Mouse (Mus musculus): ENCODE measurements around the gene Anp32e. TPM values are rescaled to one million over a fixed set of nuclear protein-coding genes. Genes with fewer than 3 reads are reported as not detected.

Anp32e gene
- 110 TPM in 2 replicates for polyA plus RNA-seq (2014; fragmentation: Nextera tagmentation; extraction: Ambion mirVana)

DNA sequence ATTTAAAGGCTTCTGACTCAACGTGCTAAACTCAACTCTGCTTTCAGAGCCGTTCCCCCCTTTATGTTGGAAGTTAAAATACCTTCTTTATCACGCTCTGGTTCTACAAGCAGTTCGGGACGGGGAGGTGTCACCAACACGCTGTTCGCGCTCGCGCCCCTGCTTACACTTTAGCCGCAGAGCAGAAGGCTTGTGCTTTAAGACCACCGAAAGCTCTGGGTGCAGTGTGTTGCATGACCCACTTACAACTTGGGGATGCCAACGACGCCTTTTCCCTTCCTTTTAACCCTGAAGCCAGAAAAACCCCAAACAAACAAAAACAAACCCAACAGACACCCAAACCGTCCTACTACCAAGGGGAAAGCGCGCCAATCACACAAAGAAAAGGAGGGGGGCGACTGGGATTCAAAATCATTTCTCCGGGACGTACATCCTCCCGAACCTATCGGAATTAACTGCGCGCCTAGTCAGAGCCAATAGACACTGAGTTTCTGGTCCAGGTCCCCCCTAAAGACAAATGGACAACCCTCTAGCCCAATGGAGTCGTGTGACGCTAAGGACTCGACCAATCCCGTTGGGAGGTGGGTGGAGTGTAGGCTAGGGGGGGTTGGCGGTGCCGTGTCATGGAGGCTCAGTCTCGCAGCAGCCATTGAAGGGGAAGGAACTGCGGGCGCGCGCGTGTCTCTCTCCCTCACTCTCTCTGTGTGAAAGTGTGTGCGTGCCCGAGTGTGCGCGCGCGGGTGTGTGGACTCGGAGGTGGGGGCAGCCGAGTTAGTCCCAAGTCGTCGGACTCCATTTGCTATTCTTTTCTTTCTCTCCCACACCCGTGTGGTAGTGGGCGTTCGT, at the start of gene Anp32e:
Anp32e (plus strand) TSS at position 589 of the 846 bp plus-strand sequence.
- Histone ChIP-seq H3K36me3 (ENCODE audit: control insufficient read depth, insufficient read depth, low read length) (peaks cover 8% of the 10 kb centered on the region; the same call in 1 of the 2 replicates), H3K9me3 (ENCODE audit: control insufficient read depth, low read length) (no peaks in the 10 kb centered on the region), H3K4me2 (peak within 1 kb of the TSS; percentile 89), H3K4me3 (ENCODE audit: low read depth, low read length) (peak within 1 kb of the TSS; percentile 99), H3K27ac (ENCODE audit: low read depth, low read length) (peak within 1 kb of the TSS; percentile 95), H3K9ac (ENCODE audit: low read depth, low read length) (peak within 1 kb of the TSS; percentile 100), H3K4me1 (replicated peaks; ENCODE audit: control insufficient read depth, insufficient read depth, low read length) (peaks cover 11% of the 10 kb centered on the region), H3K27me3 (replicated peaks; ENCODE audit: control insufficient read depth, insufficient read depth, low read length) (no peaks in the 10 kb centered on the region)
- under 1% methylated on average over 49 of the region's 49 CpGs for WGBS
- DNase-seq (ENCODE audit: low spot score), result peak; percentile 95
- peak; percentile 100 for ATAC-seq (replicated peaks; ENCODE audit: low FRiP score)

DNA sequence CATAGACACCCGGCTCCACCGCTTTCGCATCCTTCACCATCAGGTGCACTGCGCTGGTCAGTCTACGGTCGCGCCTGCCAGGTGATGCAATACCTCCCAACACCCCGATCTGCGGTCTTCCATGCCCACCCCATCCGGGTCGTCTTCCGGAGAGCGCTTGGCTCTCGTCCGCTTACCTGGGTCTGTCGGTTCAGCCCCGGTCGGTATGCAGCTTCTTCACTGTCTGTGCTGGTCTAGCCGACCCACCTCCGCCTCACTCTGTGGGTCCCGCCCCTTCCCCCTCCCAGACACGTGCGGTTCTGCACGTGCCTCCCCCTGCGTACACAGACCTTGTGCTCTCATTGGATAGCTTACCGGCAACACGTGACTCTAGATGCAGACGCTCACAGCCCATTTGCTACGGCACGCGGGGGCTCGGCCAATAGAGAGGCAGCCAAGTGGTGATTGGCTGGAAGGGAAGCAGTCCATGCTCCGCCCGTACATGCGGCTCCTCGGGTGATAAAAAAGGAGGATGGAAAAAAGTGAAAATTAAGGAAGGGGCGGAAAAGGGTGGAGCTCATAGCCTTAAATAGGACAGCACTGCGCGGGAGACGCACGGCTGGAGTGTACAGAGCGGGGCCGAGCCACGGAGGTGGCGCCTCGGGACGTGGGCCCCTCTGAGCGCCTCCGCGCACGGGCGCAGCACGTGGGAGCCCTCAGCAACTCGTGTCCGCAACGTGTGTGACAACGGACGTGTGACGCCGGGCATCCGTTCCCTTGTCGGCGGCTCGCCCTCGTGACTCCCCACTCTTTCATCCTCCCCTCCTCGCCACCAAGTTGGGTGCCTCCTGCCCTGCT, 46.8 kb upstream of the Anp32e start, which contains the start of gene Ciart:
Ciart (minus strand) TSS at position 273 of the 837 bp plus-strand sequence.
- H3K27ac ChIP-seq (ENCODE audit: low read depth, low read length), result peak within 1 kb of the TSS; percentile 62
- WGBS, result under 1% methylated on average over 65 of the region's 66 CpGs

DNA sequence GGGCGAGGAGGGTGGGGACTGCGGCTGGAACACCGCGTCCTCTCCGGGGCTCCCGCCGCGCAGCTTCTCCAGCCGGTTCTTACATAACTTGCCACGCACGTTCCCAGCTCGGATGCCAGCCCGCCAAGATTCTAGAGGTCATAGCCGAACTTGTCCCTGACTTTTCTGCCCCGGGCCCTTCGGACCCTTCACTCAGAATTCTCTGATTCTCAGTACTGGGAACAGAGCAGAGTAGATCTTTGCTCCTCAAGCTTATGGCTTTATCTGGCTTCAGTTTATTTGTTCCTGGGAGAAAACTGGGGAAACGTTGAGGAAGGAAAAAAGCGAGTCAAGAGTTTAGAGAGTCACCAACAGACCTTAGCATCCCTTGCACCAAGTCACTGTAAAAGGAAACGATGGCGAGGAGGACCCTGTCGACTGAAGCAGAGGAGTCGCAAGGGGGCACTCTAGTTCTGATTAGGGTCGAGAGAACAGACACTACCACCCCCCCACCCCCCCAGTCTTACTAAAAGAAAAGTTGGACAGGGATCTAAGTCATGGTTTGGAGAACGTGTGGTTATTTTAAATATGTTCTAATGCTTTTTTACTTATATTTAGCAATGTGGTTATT, 46.1 kb upstream of the Anp32e start:
- WGBS, result 2% methylated on average over 24 of the region's 24 CpGs
- Histone ChIP-seq H3K4me3 (ENCODE audit: low read depth, low read length) (peak overlapping the region; percentile 44), H3K9ac (ENCODE audit: low read depth, low read length) (peak overlapping the region; percentile 57), H3K36me3 (ENCODE audit: control insufficient read depth, insufficient read depth, low read length) (no peaks in the 10 kb centered on the region; the same call in 1 of the 2 replicates), H3K9me3 (ENCODE audit: control insufficient read depth, low read length) (no peaks in the 10 kb centered on the region), H3K27ac (ENCODE audit: low read depth, low read length) (peak overlapping the region; percentile 62), H3K4me1 (replicated peaks; ENCODE audit: control insufficient read depth, insufficient read depth, low read length) (peaks cover 15% of the 10 kb centered on the region), H3K27me3 (replicated peaks; ENCODE audit: control insufficient read depth, insufficient read depth, low read length) (no peaks in the 10 kb centered on the region), H3K4me2 (peak overlapping the region; percentile 99)
- no peak for ATAC-seq (replicated peaks; ENCODE audit: low FRiP score)
- no peak for DNase-seq (ENCODE audit: low spot score)

More for the DNA sequence above, 46.8 kb upstream of the Anp32e start, which contains the start of gene Ciart:
- Histone ChIP-seq H3K9me3 (ENCODE audit: control insufficient read depth, low read length) (no peaks in the 10 kb centered on the region), H3K4me2 (peak within 1 kb of the TSS; percentile 99), H3K4me1 (replicated peaks; ENCODE audit: control insufficient read depth, insufficient read depth, low read length) (peaks cover 15% of the 10 kb centered on the region), H3K9ac (ENCODE audit: low read depth, low read length) (peak within 1 kb of the TSS; percentile 57), H3K36me3 (ENCODE audit: control insufficient read depth, insufficient read depth, low read length) (no peaks in the 10 kb centered on the region; the same call in 1 of the 2 replicates), H3K4me3 (ENCODE audit: low read depth, low read length) (peak within 1 kb of the TSS; percentile 44), H3K27me3 (replicated peaks; ENCODE audit: control insufficient read depth, insufficient read depth, low read length) (no peaks in the 10 kb centered on the region)
- ATAC-seq (replicated peaks; ENCODE audit: low FRiP score), result peak; percentile 97
- DNase-seq (ENCODE audit: low spot score), result peak; percentile 93

DNA sequence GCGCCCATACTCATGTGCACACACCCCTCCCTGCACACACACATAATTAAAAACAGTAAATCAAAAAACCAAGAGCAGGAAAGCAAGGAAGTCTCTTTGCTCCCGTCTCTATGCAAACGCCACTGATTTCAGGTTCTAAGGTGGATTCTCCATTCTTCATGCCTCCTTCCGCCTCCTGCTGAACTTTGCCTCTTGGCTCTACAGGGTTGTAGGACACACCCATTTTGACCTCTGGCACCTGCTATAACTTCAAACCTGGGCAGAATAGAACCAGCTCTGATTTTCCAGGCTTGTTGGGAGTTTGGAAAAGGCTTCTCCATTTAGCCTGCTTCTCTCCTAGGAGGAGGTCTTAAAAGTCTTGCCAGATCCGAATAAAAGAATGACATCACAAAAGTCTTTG, 44.6 kb upstream of the Anp32e start:
- H3K27me3 ChIP-seq (replicated peaks; ENCODE audit: control insufficient read depth, insufficient read depth, low read length), result no peaks in the 10 kb centered on the region
- H3K27ac ChIP-seq (ENCODE audit: low read depth, low read length), result no peak overlapping the region
- H3K9me3 ChIP-seq (ENCODE audit: control insufficient read depth, low read length), result no peaks in the 10 kb centered on the region
- DNase-seq (ENCODE audit: low spot score) (no peak), ATAC-seq (replicated peaks; ENCODE audit: low FRiP score) (no peak)
- H3K4me2 ChIP-seq, result no peak overlapping the region
- no peak overlapping the region for H3K9ac ChIP-seq (ENCODE audit: low read depth, low read length)
- 79% methylated on average over 5 of the region's 5 CpGs for WGBS
- H3K36me3 ChIP-seq (ENCODE audit: control insufficient read depth, insufficient read depth, low read length), result no peaks in the 10 kb centered on the region; the same call in 1 of the 2 replicates
- no peak overlapping the region for H3K4me3 ChIP-seq (ENCODE audit: low read depth, low read length)
- H3K4me1 ChIP-seq (replicated peaks; ENCODE audit: control insufficient read depth, insufficient read depth, low read length), result peaks cover 15% of the 10 kb centered on the region

DNA sequence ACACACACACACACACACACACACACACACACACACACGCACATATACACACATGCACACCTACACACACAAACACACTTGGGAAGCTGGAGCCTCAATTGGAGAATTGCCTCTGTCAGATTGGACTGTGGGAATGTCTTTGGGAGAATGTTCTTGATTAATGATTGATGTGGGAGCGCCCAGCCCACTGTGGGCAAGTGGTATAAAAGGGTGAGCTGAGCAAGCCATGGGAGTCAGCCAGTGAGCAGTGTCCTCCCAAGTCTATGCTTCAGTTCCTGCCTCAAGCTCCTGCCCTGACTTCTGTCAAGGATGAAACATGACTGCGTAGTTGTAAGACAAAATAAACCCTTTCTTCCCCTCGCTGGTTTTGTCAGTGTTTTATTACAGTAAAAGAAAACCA, 41.5 kb upstream of the Anp32e start:
- Histone ChIP-seq H3K36me3 (ENCODE audit: control insufficient read depth, insufficient read depth, low read length) (no peaks in the 10 kb centered on the region; the same call in 1 of the 2 replicates), H3K4me3 (ENCODE audit: low read depth, low read length) (no peak overlapping the region), H3K4me1 (replicated peaks; ENCODE audit: control insufficient read depth, insufficient read depth, low read length) (peaks cover 22% of the 10 kb centered on the region), H3K9me3 (ENCODE audit: control insufficient read depth, low read length) (no peaks in the 10 kb centered on the region), H3K4me2 (no peak overlapping the region), H3K27ac (ENCODE audit: low read depth, low read length) (no peak overlapping the region), H3K9ac (ENCODE audit: low read depth, low read length) (no peak overlapping the region), H3K27me3 (replicated peaks; ENCODE audit: control insufficient read depth, insufficient read depth, low read length) (no peaks in the 10 kb centered on the region)
- ATAC-seq (replicated peaks; ENCODE audit: low FRiP score) (no peak), DNase-seq (ENCODE audit: low spot score) (no peak)
- WGBS, result 75% methylated on average over 4 of the region's 4 CpGs

DNA sequence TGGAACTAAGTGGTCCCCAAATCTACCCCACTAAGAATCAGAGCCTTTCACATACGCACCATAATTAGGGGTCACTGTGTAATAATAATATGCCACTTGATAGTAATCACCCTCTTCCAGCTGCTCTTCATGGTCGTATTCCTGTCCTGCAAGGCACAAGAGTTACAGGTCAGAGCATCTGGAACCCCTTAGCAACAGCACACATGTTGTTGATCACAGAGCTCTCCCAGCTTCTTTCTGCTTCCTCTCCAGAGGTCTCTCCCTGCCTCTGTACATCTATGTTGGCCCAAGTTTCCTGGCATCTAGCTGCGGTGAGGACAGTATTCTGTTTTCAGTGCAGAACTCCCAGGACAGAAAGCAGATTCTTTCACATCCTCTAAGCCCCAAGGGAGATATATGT, 39.4 kb upstream of the Anp32e start:
- Histone ChIP-seq H3K4me2 (no peak overlapping the region), H3K4me3 (ENCODE audit: low read depth, low read length) (no peak overlapping the region), H3K4me1 (replicated peaks; ENCODE audit: control insufficient read depth, insufficient read depth, low read length) (peaks cover 19% of the 10 kb centered on the region), H3K36me3 (ENCODE audit: control insufficient read depth, insufficient read depth, low read length) (no peaks in the 10 kb centered on the region), H3K27me3 (replicated peaks; ENCODE audit: control insufficient read depth, insufficient read depth, low read length) (no peaks in the 10 kb centered on the region), H3K9me3 (ENCODE audit: control insufficient read depth, low read length) (no peaks in the 10 kb centered on the region), H3K27ac (ENCODE audit: low read depth, low read length) (no peak overlapping the region), H3K9ac (ENCODE audit: low read depth, low read length) (no peak overlapping the region)
- WGBS, result 71% methylated on average over 3 of the region's 3 CpGs
- ATAC-seq (replicated peaks; ENCODE audit: low FRiP score) (no peak), DNase-seq (ENCODE audit: low spot score) (no peak)

DNA sequence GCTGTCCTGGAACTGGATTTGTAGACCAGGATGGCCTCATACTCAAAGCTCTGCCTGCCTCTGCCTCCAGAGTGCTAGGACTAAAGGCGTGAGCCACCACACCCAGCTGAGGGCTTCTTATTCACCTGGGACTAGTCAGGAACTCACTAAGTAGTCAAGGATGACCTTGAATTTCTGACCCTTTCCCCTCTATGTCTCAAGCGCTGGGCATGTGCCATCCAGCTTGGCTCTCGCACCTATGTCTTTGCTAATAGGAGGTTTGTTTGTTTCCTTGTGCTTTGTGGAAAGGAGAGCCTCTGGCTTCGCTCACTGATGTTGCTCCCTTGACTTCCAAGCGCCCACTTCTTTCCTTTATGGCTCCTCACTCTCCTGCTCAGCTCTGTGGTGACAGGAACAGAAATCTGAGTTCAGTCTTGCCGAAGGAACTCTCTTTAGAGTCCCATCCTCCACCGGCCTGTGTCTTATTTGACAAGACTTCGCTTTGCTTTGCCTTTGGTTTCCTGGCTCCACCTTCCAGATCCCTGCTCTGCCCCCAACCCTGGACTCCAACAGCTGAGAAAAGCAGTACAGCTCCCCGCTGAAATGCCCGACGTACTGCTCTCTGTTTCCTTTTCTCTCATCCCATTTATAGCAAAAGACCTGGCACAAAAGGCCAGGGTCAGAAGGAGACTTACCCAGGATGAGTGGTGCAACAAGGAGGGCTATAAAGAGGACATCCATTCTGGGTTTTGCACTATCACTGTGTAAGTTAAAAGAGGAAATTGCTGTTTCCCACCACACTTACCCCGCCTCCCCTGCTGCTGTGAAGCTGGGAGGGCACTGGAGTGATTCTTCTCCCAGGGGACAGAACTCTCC, 37.6 kb upstream of the Anp32e start, which contains the start of gene BC028528:
BC028528 (minus strand) TSS at position 795 of the 855 bp plus-strand sequence.
- no peak for DNase-seq (ENCODE audit: low spot score)
- WGBS, result 20% methylated on average over 12 of the region's 12 CpGs

More for the DNA sequence above, 37.6 kb upstream of the Anp32e start, which contains the start of gene BC028528:
- H3K4me1 ChIP-seq (replicated peaks; ENCODE audit: control insufficient read depth, insufficient read depth, low read length), result peaks cover 23% of the 10 kb centered on the region
- H3K36me3 ChIP-seq (ENCODE audit: control insufficient read depth, insufficient read depth, low read length), result no peaks in the 10 kb centered on the region
- peak within 1 kb of the TSS; percentile 22; the same call in 1 of the 2 replicates for H3K27ac ChIP-seq (ENCODE audit: low read depth, low read length)
- H3K4me3 ChIP-seq (ENCODE audit: low read depth, low read length), result peak within 1 kb of the TSS; percentile 14
- no peaks in the 10 kb centered on the region for H3K27me3 ChIP-seq (replicated peaks; ENCODE audit: control insufficient read depth, insufficient read depth, low read length)
- ATAC-seq (replicated peaks; ENCODE audit: low FRiP score), result no peak
- H3K9me3 ChIP-seq (ENCODE audit: control insufficient read depth, low read length), result no peaks in the 10 kb centered on the region
- H3K9ac ChIP-seq (ENCODE audit: low read depth, low read length), result peak within 1 kb of the TSS; percentile 42; the same call in 1 of the 2 replicates
- peak within 1 kb of the TSS; percentile 40 for H3K4me2 ChIP-seq
